Mouse (Mus musculus): ENCODE measurements around the gene Slc22a7. TPM values are rescaled to one million over a fixed set of nuclear protein-coding genes. Genes with fewer than 3 reads are reported as not detected.

The Slc22a7 gene
- not detected in 2 replicates for polyA plus RNA-seq (2012; rRNA removed)

GRCm38 (mm10) chr17:46438298-46438873 lies at the start of gene Slc22a7:
Gene Slc22a7 (minus strand): TSS chr17:46438457.
- DNase-seq, result no peak
- H3K4me3 ChIP-seq (replicated peaks; ENCODE audit: extremely low read depth, low read depth, low read length), result no peak within 1 kb of the TSS
- 84% methylated on average over 4 of the region's 4 CpGs for WGBS

GRCm38 (mm10) chr17:46487431-46487830 lies 49.2 kb upstream of the Slc22a7 start, which contains the start of gene Ttbk1:
Gene Ttbk1 (minus strand): TSS chr17:46487675.
- H3K4me3 ChIP-seq (replicated peaks; ENCODE audit: extremely low read depth, low read depth, low read length), result no peak within 1 kb of the TSS
- no peak for DNase-seq
- peaks cover 3% of the 10 kb centered on the region; the same call in 1 of the 2 replicates for H3K4me1 ChIP-seq (ENCODE audit: control insufficient read depth, insufficient read depth, low read length)
- 2% methylated on average over 27 of the region's 49 CpGs for WGBS
- TF ChIP-seq CTCF (IDR thresholded peaks at IDR 0.05; ENCODE audit: insufficient read depth, low read length) (no peak), POLR2A (IDR thresholded peaks at IDR 0.05; ENCODE audit: borderline replicate concordance, extremely low read depth, low read depth, low read length) (no peak)

More at GRCm38 (mm10) chr17:46438298-46438873, at the start of gene Slc22a7:
- TF ChIP-seq CTCF (IDR thresholded peaks at IDR 0.05; ENCODE audit: insufficient read depth, low read length), result no peak
- TF ChIP-seq POLR2A (IDR thresholded peaks at IDR 0.05; ENCODE audit: borderline replicate concordance, extremely low read depth, low read depth, low read length), result no peak
- H3K4me1 ChIP-seq (ENCODE audit: control insufficient read depth, insufficient read depth, low read length), result no peaks in the 10 kb centered on the region

GRCm38 (mm10) chr17:46486995-46487394 lies 48.7 kb upstream of the Slc22a7 start:
- 6% methylated on average over 22 of the region's 22 CpGs for WGBS

GRCm38 (mm10) chr17:46484461-46484875 lies 46.2 kb upstream of the Slc22a7 start:
- TF ChIP-seq CTCF (IDR thresholded peaks at IDR 0.05; ENCODE audit: insufficient read depth, low read length) (no peak), POLR2A (IDR thresholded peaks at IDR 0.05; ENCODE audit: borderline replicate concordance, extremely low read depth, low read depth, low read length) (no peak)
- DNase-seq, result no peak
- peaks cover 3% of the 10 kb centered on the region; the same call in 1 of the 2 replicates for H3K4me1 ChIP-seq (ENCODE audit: control insufficient read depth, insufficient read depth, low read length)
- no peak overlapping the region for H3K4me3 ChIP-seq (replicated peaks; ENCODE audit: extremely low read depth, low read depth, low read length)
- 16% methylated on average over 6 of the region's 6 CpGs for WGBS

More at GRCm38 (mm10) chr17:46486995-46487394, 48.7 kb upstream of the Slc22a7 start:
- Histone ChIP-seq H3K4me3 (replicated peaks; ENCODE audit: extremely low read depth, low read depth, low read length) (no peak overlapping the region), H3K4me1 (ENCODE audit: control insufficient read depth, insufficient read depth, low read length) (peaks cover 3% of the 10 kb centered on the region; the same call in 1 of the 2 replicates)
- no peak for TF ChIP-seq CTCF (IDR thresholded peaks at IDR 0.05; ENCODE audit: insufficient read depth, low read length)
- TF ChIP-seq POLR2A (IDR thresholded peaks at IDR 0.05; ENCODE audit: borderline replicate concordance, extremely low read depth, low read depth, low read length), result no peak
- no peak for DNase-seq

GRCm38 (mm10) chr17:46484021-46484431 lies 45.8 kb upstream of the Slc22a7 start:
- H3K4me1 ChIP-seq (ENCODE audit: control insufficient read depth, insufficient read depth, low read length), result peaks cover 3% of the 10 kb centered on the region; the same call in 1 of the 2 replicates
- TF ChIP-seq CTCF (IDR thresholded peaks at IDR 0.05; ENCODE audit: insufficient read depth, low read length) (no peak), POLR2A (IDR thresholded peaks at IDR 0.05; ENCODE audit: borderline replicate concordance, extremely low read depth, low read depth, low read length) (no peak)
- DNase-seq, result no peak
- H3K4me3 ChIP-seq (replicated peaks; ENCODE audit: extremely low read depth, low read depth, low read length), result peak overlapping the region; percentile 30
- 1% methylated on average over 13 of the region's 13 CpGs for WGBS

GRCm38 (mm10) chr17:46483561-46484001 lies 45.3 kb upstream of the Slc22a7 start:
- WGBS, result 1% methylated on average over 16 of the region's 16 CpGs
- TF ChIP-seq POLR2A (IDR thresholded peaks at IDR 0.05; ENCODE audit: borderline replicate concordance, extremely low read depth, low read depth, low read length) (no peak), CTCF (IDR thresholded peaks at IDR 0.05; ENCODE audit: insufficient read depth, low read length) (no peak)
- DNase-seq, result peak; percentile 20
- H3K4me3 ChIP-seq (replicated peaks; ENCODE audit: extremely low read depth, low read depth, low read length), result peak overlapping the region; percentile 37
- H3K4me1 ChIP-seq (ENCODE audit: control insufficient read depth, insufficient read depth, low read length), result peaks cover 3% of the 10 kb centered on the region; the same call in 1 of the 2 replicates

GRCm38 (mm10) chr17:46477286-46477685 lies 39.0 kb upstream of the Slc22a7 start:
- Histone ChIP-seq H3K4me1 (ENCODE audit: control insufficient read depth, insufficient read depth, low read length) (no peaks in the 10 kb centered on the region), H3K4me3 (replicated peaks; ENCODE audit: extremely low read depth, low read depth, low read length) (no peak overlapping the region)
- no peak for DNase-seq
- TF ChIP-seq POLR2A (IDR thresholded peaks at IDR 0.05; ENCODE audit: borderline replicate concordance, extremely low read depth, low read depth, low read length) (no peak), CTCF (IDR thresholded peaks at IDR 0.05; ENCODE audit: insufficient read depth, low read length) (no peak)
- WGBS, result 82% methylated on average over 15 of the region's 15 CpGs

GRCm38 (mm10) chr17:46476601-46477000 lies 38.3 kb upstream of the Slc22a7 start:
- 62% methylated on average over 8 of the region's 8 CpGs for WGBS
- no peak overlapping the region for H3K4me3 ChIP-seq (replicated peaks; ENCODE audit: extremely low read depth, low read depth, low read length)
- no peak for TF ChIP-seq POLR2A (IDR thresholded peaks at IDR 0.05; ENCODE audit: borderline replicate concordance, extremely low read depth, low read depth, low read length)
- no peak for TF ChIP-seq CTCF (IDR thresholded peaks at IDR 0.05; ENCODE audit: insufficient read depth, low read length)
- no peak for DNase-seq
- no peaks in the 10 kb centered on the region for H3K4me1 ChIP-seq (ENCODE audit: control insufficient read depth, insufficient read depth, low read length)

- DNase-seq, result no peak
- no peaks in the 10 kb centered on the region for H3K4me1 ChIP-seq (ENCODE audit: control insufficient read depth, insufficient read depth, low read length)
- WGBS, result 68% methylated on average over 9 of the region's 9 CpGs
- no peak overlapping the region for H3K4me3 ChIP-seq (replicated peaks; ENCODE audit: extremely low read depth, low read depth, low read length)
- TF ChIP-seq CTCF (IDR thresholded peaks at IDR 0.05; ENCODE audit: insufficient read depth, low read length), result no peak
- TF ChIP-seq POLR2A (IDR thresholded peaks at IDR 0.05; ENCODE audit: borderline replicate concordance, extremely low read depth, low read depth, low read length), result no peak
These were observed 29.6 kb upstream of the Slc22a7 start for GRCm38 (mm10) chr17:46467830-46468229.

- no peak for DNase-seq
- no peaks in the 10 kb centered on the region for H3K4me1 ChIP-seq (ENCODE audit: control insufficient read depth, insufficient read depth, low read length)
- 82% methylated on average over 5 of the region's 5 CpGs for WGBS
- no peak for TF ChIP-seq POLR2A (IDR thresholded peaks at IDR 0.05; ENCODE audit: borderline replicate concordance, extremely low read depth, low read depth, low read length)
- TF ChIP-seq CTCF (IDR thresholded peaks at IDR 0.05; ENCODE audit: insufficient read depth, low read length), result no peak
- H3K4me3 ChIP-seq (replicated peaks; ENCODE audit: extremely low read depth, low read depth, low read length), result no peak overlapping the region
These were observed 24.0 kb upstream of the Slc22a7 start for GRCm38 (mm10) chr17:46462226-46462625.
